Mouse (Mus musculus): ENCODE data around the gene Olfr984. TPM values are rescaled to one million over a fixed set of nuclear protein-coding genes. Genes with fewer than 3 reads are reported as not detected.

Olfr984 gene
- polyA plus RNA-seq (2015; fragmentation: Nextera tagmentation; extraction: Ambion mirVana): not detected in 2 replicates

DNA sequence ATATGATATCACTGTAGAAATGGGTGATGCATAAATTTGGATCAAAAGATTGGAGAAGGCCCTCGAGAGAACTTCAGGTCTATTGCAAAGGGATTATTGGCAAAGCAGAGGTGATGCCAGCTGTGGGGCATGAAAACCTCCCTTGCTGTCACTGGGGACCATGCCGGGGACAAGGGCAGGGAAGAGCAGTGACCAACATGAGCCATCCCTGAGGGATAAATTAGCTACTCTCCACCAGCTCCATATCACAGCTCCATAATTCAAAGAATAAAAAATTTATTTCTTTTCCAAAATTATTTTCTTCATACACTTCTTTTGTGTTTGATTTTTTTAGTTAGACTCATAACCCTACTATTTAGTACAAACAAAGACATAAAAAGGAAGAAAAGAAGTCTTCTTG is at the start of gene Olfr984:
Gene Olfr984, minus strand, starts transcription at position 101 of the 400 bp plus-strand sequence.

DNA sequence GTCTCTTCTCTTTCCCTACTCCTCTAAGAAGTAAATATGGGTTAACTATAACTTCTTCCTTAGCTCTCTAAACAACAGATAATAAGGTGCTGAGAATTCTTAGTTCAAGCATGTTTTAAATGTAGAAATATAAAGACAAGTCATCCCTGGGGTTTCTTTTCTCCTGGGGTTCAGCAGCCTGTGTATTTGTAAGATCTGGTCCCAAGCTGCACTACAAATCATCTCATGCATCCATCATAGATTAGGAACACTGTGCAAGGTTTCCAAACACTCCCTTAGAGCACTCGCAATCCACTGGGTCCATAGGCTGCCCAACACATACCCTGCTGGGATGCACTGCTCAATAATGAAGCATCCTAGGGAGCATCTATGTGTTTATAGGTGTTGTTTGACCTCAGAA is 16.1 kb upstream of the Olfr984 start, which contains the start of gene Olfr985:
Gene Olfr985, minus strand, starts transcription at position 101 of the 400 bp plus-strand sequence.

DNA sequence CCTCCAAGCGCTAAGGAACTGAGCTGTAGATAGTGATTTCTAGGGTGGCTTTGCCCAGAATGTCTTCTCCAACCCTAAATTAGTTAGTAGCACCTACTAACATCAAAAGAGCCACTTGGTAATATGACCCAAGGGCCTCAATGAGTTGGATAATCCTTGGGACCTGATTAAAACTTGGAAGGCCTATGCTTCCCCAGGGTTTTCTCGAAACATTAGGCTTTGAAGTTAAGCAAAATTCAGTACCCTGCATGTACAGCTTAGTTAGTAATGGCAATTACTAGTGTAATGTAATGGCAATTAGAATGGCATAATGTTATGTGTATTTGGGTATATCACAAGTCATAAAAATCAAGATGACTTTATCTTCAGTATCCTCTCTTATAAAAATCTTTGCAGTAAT is 20.5 kb downstream of the Olfr984 start, which contains the start of gene Olfr983:
Gene Olfr983, minus strand, starts transcription at position 101 of the 400 bp plus-strand sequence.

DNA sequence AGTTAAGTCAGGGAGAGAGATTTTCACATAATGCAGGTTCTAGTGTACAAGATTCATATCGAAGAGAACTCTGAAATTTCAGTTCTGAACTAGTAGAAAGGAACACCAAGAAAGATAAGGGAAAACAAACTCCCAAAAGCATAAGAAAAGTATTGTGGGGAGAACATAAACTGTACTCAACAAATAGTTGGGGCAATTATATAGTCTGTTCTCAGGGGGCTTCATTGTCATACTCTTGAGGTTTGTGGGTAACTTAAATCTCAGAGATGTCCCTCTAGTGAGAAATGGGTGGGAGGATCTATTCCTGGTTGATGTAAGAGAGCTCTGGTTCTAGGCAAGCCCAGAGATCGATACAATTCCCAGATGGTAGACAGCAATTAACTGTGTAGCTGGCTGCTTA is 40.5 kb downstream of the Olfr984 start, which contains the start of gene Olfr982:
Gene Olfr982, plus strand, starts transcription at position 301 of the 400 bp plus-strand sequence.

Other genes with a start within 250 kb of the Olfr984 start
- gene Olfr972, start 247.8 kb downstream of the Olfr984 start, polyA plus RNA-seq (2015; fragmentation: Nextera tagmentation; extraction: Ambion mirVana): not detected in 2 replicates
- gene Olfr229, start 206.9 kb downstream of the Olfr984 start, polyA plus RNA-seq (2015; fragmentation: Nextera tagmentation; extraction: Ambion mirVana): not detected in 2 replicates
- gene Olfr974, start 176.7 kb downstream of the Olfr984 start, polyA plus RNA-seq (2015; fragmentation: Nextera tagmentation; extraction: Ambion mirVana): not detected in 2 replicates
- gene Olfr975, start 162.2 kb downstream of the Olfr984 start, polyA plus RNA-seq (2015; fragmentation: Nextera tagmentation; extraction: Ambion mirVana): not detected in 2 replicates
- not detected in 2 replicates for gene Olfr976, start 153.1 kb downstream of the Olfr984 start, polyA plus RNA-seq (2015; fragmentation: Nextera tagmentation; extraction: Ambion mirVana)
- gene Olfr978, start 122.1 kb downstream of the Olfr984 start, polyA plus RNA-seq (2015; fragmentation: Nextera tagmentation; extraction: Ambion mirVana): not detected in 2 replicates
- not detected in 2 replicates for gene Olfr979, start 110.7 kb downstream of the Olfr984 start, polyA plus RNA-seq (2015; fragmentation: Nextera tagmentation; extraction: Ambion mirVana)
- not detected in 2 replicates for gene Olfr980, start 104.6 kb downstream of the Olfr984 start, polyA plus RNA-seq (2015; fragmentation: Nextera tagmentation; extraction: Ambion mirVana)
- gene Olfr981, start 92.7 kb downstream of the Olfr984 start, polyA plus RNA-seq (2015; fragmentation: Nextera tagmentation; extraction: Ambion mirVana): not detected in 2 replicates
- not detected in 2 replicates for gene Olfr982, start 40.4 kb downstream of the Olfr984 start, polyA plus RNA-seq (2015; fragmentation: Nextera tagmentation; extraction: Ambion mirVana)
- gene Olfr983, start 20.6 kb downstream of the Olfr984 start, polyA plus RNA-seq (2015; fragmentation: Nextera tagmentation; extraction: Ambion mirVana): not detected in 2 replicates
- gene Olfr985, start 16.0 kb upstream of the Olfr984 start, polyA plus RNA-seq (2015; fragmentation: Nextera tagmentation; extraction: Ambion mirVana): not detected in 2 replicates
- not detected in 2 replicates for gene Tmem225, start 33.9 kb upstream of the Olfr984 start, polyA plus RNA-seq (2015; fragmentation: Nextera tagmentation; extraction: Ambion mirVana)
- not detected in 2 replicates for gene Olfr986, start 66.7 kb upstream of the Olfr984 start, polyA plus RNA-seq (2015; fragmentation: Nextera tagmentation; extraction: Ambion mirVana)
- gene Zfp202, start 78.1 kb upstream of the Olfr984 start, polyA plus RNA-seq (2015; fragmentation: Nextera tagmentation; extraction: Ambion mirVana): 2.4 and 2.5 TPM in 2 replicates
- 3.4 and 4.9 TPM in 2 replicates for gene Scn3b, start 155.0 kb upstream of the Olfr984 start, polyA plus RNA-seq (2015; fragmentation: Nextera tagmentation; extraction: Ambion mirVana)

Data from urinary bladder, postnatal 0 days (tissue).